Mouse (Mus musculus): ENCODE results near the gene Cog1. TPM values are rescaled to one million over a fixed set of nuclear protein-coding genes. Genes with fewer than 3 reads are reported as not detected.
"Not testable (repeated sequence)": the region's sequence is repeated elsewhere in the genome, so short reads cannot be mapped to it uniquely, and the experiment has no call there.

Cog1 gene
- polyA plus RNA-seq, 1 experiment from 2014 or later = 42.1 TPM

- Histone ChIP-seq H3K9me3 (replicated peaks) (no peaks in the 10 kb centered on the region), H3K4me1 (peaks cover 5% of the 10 kb centered on the region; the same call in 1 of the 2 replicates), H3K27me3 (no peaks in the 10 kb centered on the region), H3K36me3 (peaks cover 98% of the 10 kb centered on the region), H3K4me3 (no peak overlapping the region), H3K27ac (no peak overlapping the region), H3K4me2 (replicated peaks) (no peak overlapping the region), H3K9ac (no peak overlapping the region)
- ATAC-seq (ENCODE audit: low FRiP score) = no peak
- WGBS = 94% methylated on average over 4 of the region's 4 CpGs
Measured at GRCm38 (mm10) chr11:113658763-113659162, 9.8 kb downstream of the Cog1 start.

- not testable (repeated sequence) for H3K9me3 ChIP-seq (replicated peaks); H3K4me2 ChIP-seq (replicated peaks); H3K4me3 ChIP-seq; H3K4me1 ChIP-seq; ATAC-seq (ENCODE audit: low FRiP score); H3K9ac ChIP-seq; H3K27me3 ChIP-seq; H3K27ac ChIP-seq
- H3K36me3 ChIP-seq = peaks cover 90% of the 10 kb centered on the region
- WGBS = 98% methylated on average over 3 of the region's 3 CpGs
Measured at GRCm38 (mm10) chr11:113660213-113660612, 11.2 kb downstream of the Cog1 start.

- Histone ChIP-seq H3K4me1 (peaks cover 5% of the 10 kb centered on the region; the same call in 1 of the 2 replicates), H3K9me3 (replicated peaks) (no peaks in the 10 kb centered on the region), H3K4me3 (no peak overlapping the region), H3K27ac (no peak overlapping the region), H3K4me2 (replicated peaks) (no peak overlapping the region), H3K36me3 (peaks cover 83% of the 10 kb centered on the region), H3K27me3 (no peaks in the 10 kb centered on the region), H3K9ac (no peak overlapping the region)
- 95% methylated on average over 11 of the region's 11 CpGs for WGBS
- ATAC-seq (ENCODE audit: low FRiP score) = no peak
Measured at GRCm38 (mm10) chr11:113660940-113661339, 12.0 kb downstream of the Cog1 start.

- no peak for ATAC-seq (ENCODE audit: low FRiP score)
- no peak overlapping the region for H3K4me3 ChIP-seq
- no peak overlapping the region for H3K27ac ChIP-seq
- H3K36me3 ChIP-seq = peaks cover 77% of the 10 kb centered on the region
- H3K9ac ChIP-seq = no peak overlapping the region
- no peaks in the 10 kb centered on the region for H3K9me3 ChIP-seq (replicated peaks)
- H3K4me1 ChIP-seq = peaks cover 3% of the 10 kb centered on the region; the same call in 1 of the 2 replicates
- H3K27me3 ChIP-seq = no peaks in the 10 kb centered on the region
- WGBS = 91% methylated on average over 18 of the region's 18 CpGs
- no peak overlapping the region for H3K4me2 ChIP-seq (replicated peaks)
Measured at GRCm38 (mm10) chr11:113661835-113662351, 12.9 kb downstream of the Cog1 start.

GRCm38 (mm10) chr11:113664279-113664678 is 15.3 kb downstream of the Cog1 start:
- Histone ChIP-seq H3K9me3 (replicated peaks) (no peaks in the 10 kb centered on the region), H3K9ac (no peak overlapping the region), H3K27ac (no peak overlapping the region), H3K4me2 (replicated peaks) (no peak overlapping the region), H3K36me3 (peaks cover 67% of the 10 kb centered on the region), H3K4me1 (peaks cover 3% of the 10 kb centered on the region; the same call in 1 of the 2 replicates), H3K4me3 (no peak overlapping the region), H3K27me3 (no peaks in the 10 kb centered on the region)
- ATAC-seq (ENCODE audit: low FRiP score) = no peak
- 81% methylated on average over 2 of the region's 2 CpGs for WGBS

GRCm38 (mm10) chr11:113666205-113666604 is 17.2 kb downstream of the Cog1 start:
- no peak for ATAC-seq (ENCODE audit: low FRiP score)

GRCm38 (mm10) chr11:113666648-113667047 is 17.7 kb downstream of the Cog1 start:
- H3K4me2 ChIP-seq (replicated peaks) = no peak overlapping the region
- H3K27ac ChIP-seq = no peak overlapping the region; the same call in 1 of the 2 replicates
- H3K36me3 ChIP-seq = peaks cover 57% of the 10 kb centered on the region
- H3K9me3 ChIP-seq (replicated peaks) = no peaks in the 10 kb centered on the region
- H3K4me1 ChIP-seq = peaks cover 3% of the 10 kb centered on the region; the same call in 1 of the 2 replicates
- no peak for ATAC-seq (ENCODE audit: low FRiP score)
- WGBS = 65% methylated on average over 10 of the region's 10 CpGs
- H3K27me3 ChIP-seq = no peaks in the 10 kb centered on the region
- no peak overlapping the region for H3K4me3 ChIP-seq
- no peak overlapping the region for H3K9ac ChIP-seq

More at GRCm38 (mm10) chr11:113666205-113666604, 17.2 kb downstream of the Cog1 start:
- Histone ChIP-seq H3K4me1 (peaks cover 3% of the 10 kb centered on the region; the same call in 1 of the 2 replicates), H3K27me3 (no peaks in the 10 kb centered on the region), H3K27ac (no peak overlapping the region), H3K9me3 (replicated peaks) (no peaks in the 10 kb centered on the region), H3K4me3 (no peak overlapping the region), H3K9ac (no peak overlapping the region), H3K36me3 (peaks cover 58% of the 10 kb centered on the region), H3K4me2 (replicated peaks) (no peak overlapping the region)
- 89% methylated on average over 6 of the region's 6 CpGs for WGBS

GRCm38 (mm10) chr11:113667122-113667521 is 18.2 kb downstream of the Cog1 start:
- Histone ChIP-seq H3K4me2 (replicated peaks) (no peak overlapping the region), H3K36me3 (peaks cover 52% of the 10 kb centered on the region), H3K9ac (no peak overlapping the region), H3K27ac (no peak overlapping the region), H3K9me3 (replicated peaks) (no peaks in the 10 kb centered on the region), H3K4me1 (peaks cover 3% of the 10 kb centered on the region; the same call in 1 of the 2 replicates), H3K27me3 (no peaks in the 10 kb centered on the region), H3K4me3 (no peak overlapping the region)
- no peak for ATAC-seq (ENCODE audit: low FRiP score)
- 84% methylated on average over 2 of the region's 2 CpGs for WGBS

- H3K36me3 ChIP-seq = peaks cover 52% of the 10 kb centered on the region
- H3K27me3 ChIP-seq = no peaks in the 10 kb centered on the region
Measured at GRCm38 (mm10) chr11:113667704-113668103, 18.7 kb downstream of the Cog1 start.

GRCm38 (mm10) chr11:113668857-113669256 is 19.9 kb downstream of the Cog1 start:
- H3K9ac ChIP-seq = no peak overlapping the region
- peaks cover 3% of the 10 kb centered on the region; the same call in 1 of the 2 replicates for H3K4me1 ChIP-seq
- no peaks in the 10 kb centered on the region for H3K27me3 ChIP-seq
- H3K27ac ChIP-seq = no peak overlapping the region
- H3K9me3 ChIP-seq (replicated peaks) = no peaks in the 10 kb centered on the region
- no peak overlapping the region for H3K4me2 ChIP-seq (replicated peaks)
- 95% methylated on average over 5 of the region's 5 CpGs for WGBS
- H3K36me3 ChIP-seq = peaks cover 52% of the 10 kb centered on the region
- H3K4me3 ChIP-seq = no peak overlapping the region
- no peak for ATAC-seq (ENCODE audit: low FRiP score)

More at GRCm38 (mm10) chr11:113667704-113668103, 18.7 kb downstream of the Cog1 start:
- no peak overlapping the region for H3K4me2 ChIP-seq (replicated peaks)
- no peaks in the 10 kb centered on the region for H3K9me3 ChIP-seq (replicated peaks)
- WGBS = 88% methylated on average over 4 of the region's 4 CpGs
- H3K4me1 ChIP-seq = peaks cover 3% of the 10 kb centered on the region; the same call in 1 of the 2 replicates
- no peak overlapping the region for H3K4me3 ChIP-seq
- no peak overlapping the region for H3K9ac ChIP-seq
- no peak overlapping the region for H3K27ac ChIP-seq
- ATAC-seq (ENCODE audit: low FRiP score) = no peak

GRCm38 (mm10) chr11:113669711-113670110 is 20.7 kb downstream of the Cog1 start:
- peaks cover 48% of the 10 kb centered on the region for H3K36me3 ChIP-seq
- no peaks in the 10 kb centered on the region for H3K27me3 ChIP-seq
- H3K4me2 ChIP-seq (replicated peaks) = no peak overlapping the region
- H3K27ac ChIP-seq = no peak overlapping the region
- no peaks in the 10 kb centered on the region for H3K9me3 ChIP-seq (replicated peaks)
- WGBS = 54% methylated on average over 1 of the region's 4 CpGs
- no peak overlapping the region for H3K4me3 ChIP-seq
- H3K4me1 ChIP-seq = peaks cover 3% of the 10 kb centered on the region; the same call in 1 of the 2 replicates
- no peak overlapping the region for H3K9ac ChIP-seq
- no peak for ATAC-seq (ENCODE audit: low FRiP score)

- peaks cover 51% of the 10 kb centered on the region for H3K36me3 ChIP-seq
- no peak overlapping the region for H3K27ac ChIP-seq
- 95% methylated on average over 4 of the region's 4 CpGs for WGBS
- H3K27me3 ChIP-seq = no peaks in the 10 kb centered on the region
- H3K9me3 ChIP-seq (replicated peaks) = no peaks in the 10 kb centered on the region
- no peak overlapping the region for H3K4me3 ChIP-seq
- H3K4me1 ChIP-seq = 0 out of 2 replicates have a peak, but pooled peaks cover 3% of the 10 kb centered on the region
- H3K4me2 ChIP-seq (replicated peaks) = no peak overlapping the region
- H3K9ac ChIP-seq = no peak overlapping the region
- ATAC-seq (ENCODE audit: low FRiP score) = no peak
Measured at GRCm38 (mm10) chr11:113673614-113674013, 24.6 kb downstream of the Cog1 start.

GRCm38 (mm10) chr11:113674595-113674994 is 25.6 kb downstream of the Cog1 start:
- no peak overlapping the region for H3K4me2 ChIP-seq (replicated peaks)
- H3K27me3 ChIP-seq = no peaks in the 10 kb centered on the region
- no peaks in the 10 kb centered on the region for H3K9me3 ChIP-seq (replicated peaks)
- no peak overlapping the region for H3K9ac ChIP-seq
- 0 out of 2 replicates have a peak, but pooled peaks cover 3% of the 10 kb centered on the region for H3K4me1 ChIP-seq
- WGBS = 86% methylated on average over 5 of the region's 5 CpGs
- peaks cover 47% of the 10 kb centered on the region for H3K36me3 ChIP-seq
- no peak overlapping the region for H3K27ac ChIP-seq
- no peak for ATAC-seq (ENCODE audit: low FRiP score)
- no peak overlapping the region for H3K4me3 ChIP-seq

All from hindbrain, embryonic 12.5 days (tissue).